Mouse (Mus musculus) olfactory bulb, adult 2 months (tissue): Measurements from ENCODE around the gene Mast4.

ENCODE experiments used
- CTCF ChIP-seq: fragments of 200-500 bp; IDR thresholded peaks from 2 replicates; pipeline ENCODE4 v1.5.1; 2012; ENCODE audit warnings: low read depth, mild to moderate bottlenecking, low read length, moderate library complexity; ENCODE audit not compliant: insufficient read depth
- POLR2A ChIP-seq: fragments of 200-500 bp; IDR thresholded peaks from 2 replicates; pipeline ENCODE4 v1.6.1; 2012; ENCODE audit warnings: mild to moderate bottlenecking, low read depth, low read length, moderate library complexity; ENCODE audit not compliant: insufficient read depth

- TF ChIP-seq POLR2A (no peak), CTCF (no peak)
These were observed 150.7 kb downstream of the Mast4 start for GRCm38 (mm10) chr13:103183566-103183965.
